Mouse (Mus musculus): ENCODE measurements around the gene BC030867.

GRCm38 (mm10) chr11:102211011-102211410 is 37.7 kb upstream of the BC030867 start:
- TF ChIP-seq CTCF (IDR thresholded peaks at IDR 0.05; ENCODE audit: insufficient read depth, low read length) = no peak
- TF ChIP-seq POLR2A (IDR thresholded peaks at IDR 0.05; ENCODE audit: borderline replicate concordance, extremely low read depth, low read depth, low read length) = no peak

All from lung, adult 2 months (tissue).